Mouse (Mus musculus): ENCODE data around the gene Mlkl.
A peak's percentile ranks its signal among the peaks of the same experiment; 100 is the strongest.
"Not testable (repeated sequence)": the region's sequence is repeated elsewhere in the genome, so short reads cannot be mapped to it uniquely, and the experiment has no call there.

Mlkl gene

GRCm38 (mm10) chr8:111313961-111314360, 24.0 kb downstream of the Mlkl start:
- not testable (repeated sequence) for DNase-seq (ENCODE audit: low spot score in 2 of 2)

GRCm38 (mm10) chr8:111312758-111313162, 25.2 kb downstream of the Mlkl start:
- DNase-seq (ENCODE audit: low spot score in 2 of 2), result peak; percentile 44 to 50

GRCm38 (mm10) chr8:111310006-111310405, 28.0 kb downstream of the Mlkl start:
- not testable (repeated sequence) for DNase-seq (ENCODE audit: low spot score in 2 of 2)

GRCm38 (mm10) chr8:111305031-111305730, 32.8 kb downstream of the Mlkl start:
- no peak for DNase-seq (ENCODE audit: low spot score in 2 of 2)

- DNase-seq (ENCODE audit: low spot score in 2 of 2), result no peak
Observed at GRCm38 (mm10) chr8:111304359-111304758, 33.6 kb downstream of the Mlkl start.

- not testable (repeated sequence) for DNase-seq (ENCODE audit: low spot score in 2 of 2)
Observed at GRCm38 (mm10) chr8:111303076-111303803, 34.7 kb downstream of the Mlkl start.

- DNase-seq (ENCODE audit: low spot score in 2 of 2), result peak in 1 of 2 experiments; percentile 30
Observed at GRCm38 (mm10) chr8:111300597-111301546, 37.1 kb downstream of the Mlkl start.

GRCm38 (mm10) chr8:111299821-111300568, 38.0 kb downstream of the Mlkl start, which contains the start of gene Rfwd3:
Gene Rfwd3, minus strand, starts transcription at chr8:111300222.
- peak; percentile 93 to 96 for DNase-seq (ENCODE audit: low spot score in 2 of 2)

- DNase-seq (ENCODE audit: low spot score in 2 of 2), result peak; percentile 77 to 86
Observed at GRCm38 (mm10) chr8:111299363-111299820, 38.6 kb downstream of the Mlkl start.

- DNase-seq (ENCODE audit: low spot score in 2 of 2), result no peak
Observed at GRCm38 (mm10) chr8:111298011-111298410, 40.0 kb downstream of the Mlkl start.

- DNase-seq (ENCODE audit: low spot score in 2 of 2), result no peak
Observed at GRCm38 (mm10) chr8:111291733-111292132, 46.2 kb downstream of the Mlkl start.

GRCm38 (mm10) chr8:111290586-111290985, 47.4 kb downstream of the Mlkl start:
- DNase-seq (ENCODE audit: low spot score in 2 of 2), result no peak

GRCm38 (mm10) chr8:111285603-111286002, 52.4 kb downstream of the Mlkl start:
- DNase-seq (ENCODE audit: low spot score in 2 of 2), result no peak

- no peak for DNase-seq (ENCODE audit: low spot score in 2 of 2)
Observed at GRCm38 (mm10) chr8:111282093-111282492, 55.9 kb downstream of the Mlkl start.

GRCm38 (mm10) chr8:111268277-111268676, 69.7 kb downstream of the Mlkl start:
- DNase-seq (ENCODE audit: low spot score in 2 of 2), result no peak

GRCm38 (mm10) chr8:111266161-111266560, 71.8 kb downstream of the Mlkl start:
- DNase-seq (ENCODE audit: low spot score in 2 of 2), result not testable (repeated sequence)

- DNase-seq (ENCODE audit: low spot score in 2 of 2), result no peak
Observed at GRCm38 (mm10) chr8:111264693-111265220, 73.2 kb downstream of the Mlkl start.

GRCm38 (mm10) chr8:111261981-111262381, 76.0 kb downstream of the Mlkl start:
- DNase-seq (ENCODE audit: low spot score in 2 of 2), result no peak

Data from spleen, postnatal 10 days (tissue).